Mouse (Mus musculus): ENCODE results near the gene Ufd1.

- TF ChIP-seq CTCF (IDR thresholded peaks at IDR 0.05; ENCODE audit: insufficient read depth, low read depth, low read length) (no peak), POLR2A (IDR thresholded peaks at IDR 0.05; ENCODE audit: insufficient read depth, low read depth, low read length) (no peak)
Observed at GRCm38 (mm10) chr16:18796645-18797044, 14.9 kb upstream of the Ufd1 start.

Measured in olfactory bulb, adult 2 months (tissue).